Mouse (Mus musculus) naive thymus-derived CD4-positive, alpha-beta T cell, adult 5 months (primary cell): ENCODE measurements around the gene Bhmt2. TPM values are rescaled to one million over a fixed set of nuclear protein-coding genes. Genes with fewer than 3 reads are reported as not detected.

Experiments
- polyA plus RNA-seq: library from polyadenylated mRNA; unstranded; fragments of 100-300 nt; shearing (Covaris generic); gene quantifications from one replicate; pipeline ENCODE4 v1.2.1, GENCODE M21; 2017

The Bhmt2 gene
- polyA plus RNA-seq = not detected

GRCm38 (mm10) chr13:93674131-93674561 lies at the start of gene Bhmt2, which contains the start of gene Dmgdh:
Gene Bhmt2 (minus strand): TSS chr13:93674302.
Gene Dmgdh (plus strand): TSS chr13:93674433.

GRCm38 (mm10) chr13:93637282-93638245 lies 36.5 kb downstream of the Bhmt2 start, which contains the start of gene Bhmt:
Gene Bhmt (minus strand): TSS chr13:93637961.

Other genes starting within 250 kb of the Bhmt2 start
- 154 TPM for gene Jmy, start 174.5 kb downstream of the Bhmt2 start, polyA plus RNA-seq
- gene Bhmt, start 36.3 kb downstream of the Bhmt2 start, polyA plus RNA-seq = 0.16 TPM
- not detected for gene Dmgdh, start 131 bp upstream of the Bhmt2 start, polyA plus RNA-seq
- 22.5 TPM for gene Arsb, start 97.3 kb upstream of the Bhmt2 start, polyA plus RNA-seq